Mouse (Mus musculus) embryonic facial prominence, embryonic 12.5 days (tissue): ENCODE measurements around the gene Mapkapk3. TPM values are rescaled to one million over a fixed set of nuclear protein-coding genes. Genes with fewer than 3 reads are reported as not detected.

ENCODE experiments used
- ATAC-seq: fragments of 200-750 bp; cut with Nextera tagmentation; 2 replicates; pipeline ENCODE4 v1.8.0; 2017; ENCODE audit not compliant: insufficient number of reproducible peaks, insufficient read depth, low FRiP score, low TSS enrichment
- H3K27ac ChIP-seq: fragments of 300-500 bp; sonication (generic); 2 replicates; pipeline ENCODE4 v1.5.1; 2016; ENCODE audit warnings: mild to moderate bottlenecking
- H3K27me3 ChIP-seq: fragments of 300-500 bp; sonication (generic); 2 replicates; pipeline ENCODE4 v1.6.1; 2016; ENCODE audit warnings: mild to moderate bottlenecking, moderate library complexity
- H3K36me3 ChIP-seq: fragments of 300-500 bp; sonication (generic); 2 replicates; pipeline ENCODE4 v1.6.1; 2016; ENCODE audit warnings: mild to moderate bottlenecking
- H3K4me1 ChIP-seq: fragments of 300-500 bp; sonication (generic); 2 replicates; pipeline ENCODE4 v1.6.1; 2016
- H3K4me2 ChIP-seq: fragments of 300-500 bp; sonication (generic); replicated peaks from 2 replicates; pipeline ENCODE4 v1.6.1; 2016; ENCODE audit warnings: mild to moderate bottlenecking, moderate library complexity
- H3K4me3 ChIP-seq: fragments of 300-500 bp; sonication (generic); 2 replicates; pipeline ENCODE4 v1.5.1; 2016; ENCODE audit warnings: mild to moderate bottlenecking
- H3K9ac ChIP-seq: fragments of 300-500 bp; sonication (generic); 2 replicates; pipeline ENCODE4 v1.6.1; 2016; ENCODE audit warnings: mild to moderate bottlenecking, moderate library complexity
- H3K9me3 ChIP-seq: fragments of 300-500 bp; sonication (generic); 2 replicates; pipeline ENCODE4 v1.6.1; 2016; ENCODE audit warnings: mild to moderate bottlenecking, moderate library complexity
- WGBS: fragments of 180-500 bp; shearing (Covaris S2); methylation state at CpG from one replicate; pipeline ENCODE4 v1.1.7; 2016; 5-methylcytosine and 5-hydroxymethylcytosine counted together
- polyA plus RNA-seq: library from polyadenylated mRNA; unstranded; fragments of >200 nt; fragmentation: Nextera tagmentation; extraction: Ambion mirVana; gene quantifications from 2 replicates; pipeline ENCODE4 v1.2.1, GENCODE M21; 2016

The Mapkapk3 gene
- polyA plus RNA-seq, 1 experiment from 2014 or later: 5.2 TPM

DNA sequence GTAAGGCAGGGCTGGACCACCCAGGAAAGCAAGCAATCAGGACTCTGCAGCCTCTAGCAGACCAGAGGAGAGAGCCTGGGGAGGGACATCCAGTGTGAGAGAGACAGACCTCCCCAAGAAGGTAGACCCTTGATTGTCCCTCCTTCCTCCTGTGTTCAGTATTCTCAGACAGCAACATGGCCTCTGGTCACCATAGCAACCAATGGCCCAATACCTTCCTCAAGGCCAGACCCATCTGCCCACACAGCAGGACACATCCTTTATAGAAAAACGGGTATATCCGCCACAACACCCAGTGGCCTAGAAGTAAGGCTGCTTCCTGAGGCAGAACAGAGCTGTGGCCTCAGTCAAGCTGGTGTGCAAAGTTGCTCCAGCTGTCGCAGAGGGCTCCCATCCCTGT is 34.1 kb downstream of the Mapkapk3 start:
- Histone ChIP-seq H3K27ac (no peak overlapping the region), H3K9ac (no peak overlapping the region), H3K36me3 (no peaks in the 10 kb centered on the region), H3K27me3 (no peaks in the 10 kb centered on the region), H3K9me3 (no peaks in the 10 kb centered on the region), H3K4me3 (no peak overlapping the region), H3K4me2 (no peak overlapping the region), H3K4me1 (no peaks in the 10 kb centered on the region)
- ATAC-seq: no peak
- WGBS: 48% methylated on average over 3 of the region's 3 CpGs

DNA sequence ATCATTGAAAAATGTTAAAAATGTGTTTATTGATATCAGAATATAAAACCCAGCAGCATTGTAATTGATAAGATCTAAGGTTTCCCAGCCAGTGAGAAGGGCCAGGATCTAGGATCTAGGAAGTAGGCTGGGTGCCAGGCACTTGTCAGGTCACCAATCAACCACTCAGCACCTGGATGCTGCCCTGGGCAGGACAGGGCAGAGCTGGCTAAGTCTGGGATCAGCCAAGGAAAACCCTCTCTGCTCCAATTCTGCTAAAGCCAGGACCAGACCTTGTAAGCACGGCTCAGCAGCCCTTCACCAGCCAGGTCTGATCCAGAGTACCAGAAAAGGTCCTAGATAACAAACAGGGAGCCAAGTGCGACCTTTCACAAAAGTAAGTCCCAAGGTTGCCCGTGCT is 34.8 kb downstream of the Mapkapk3 start:
- H3K4me3 ChIP-seq: no peak overlapping the region
- H3K9ac ChIP-seq: no peak overlapping the region
- no peak for ATAC-seq
- no peaks in the 10 kb centered on the region for H3K4me1 ChIP-seq
- no peaks in the 10 kb centered on the region; the same call in 1 of the 2 replicates for H3K27me3 ChIP-seq
- H3K4me2 ChIP-seq: no peak overlapping the region
- 83% methylated on average over 3 of the region's 3 CpGs for WGBS
- no peak overlapping the region for H3K27ac ChIP-seq
- no peaks in the 10 kb centered on the region for H3K36me3 ChIP-seq
- no peaks in the 10 kb centered on the region for H3K9me3 ChIP-seq

DNA sequence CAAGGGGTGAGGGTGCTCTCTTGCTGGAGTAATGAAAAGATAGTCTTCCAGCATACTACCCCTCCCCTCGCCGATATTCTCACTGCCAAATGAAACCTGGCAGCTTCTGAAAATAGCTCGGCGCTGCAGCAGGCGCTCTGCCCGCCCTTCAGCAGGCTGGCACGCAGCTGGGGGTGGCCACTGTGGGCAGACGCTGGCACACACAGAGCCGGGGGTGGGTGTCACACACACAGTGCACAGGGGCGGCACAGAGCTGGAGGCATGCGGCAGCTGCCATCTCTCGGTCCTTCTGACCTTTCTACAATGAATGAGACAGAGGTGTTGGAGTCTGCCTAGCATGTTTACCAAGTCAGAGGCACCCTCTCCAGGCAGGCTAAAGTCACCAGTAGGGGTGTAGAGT is 35.2 kb downstream of the Mapkapk3 start:
- WGBS: 80% methylated on average over 12 of the region's 12 CpGs
- Histone ChIP-seq H3K27ac (no peak overlapping the region), H3K9ac (no peak overlapping the region), H3K4me3 (no peak overlapping the region), H3K27me3 (no peaks in the 10 kb centered on the region; the same call in 1 of the 2 replicates), H3K9me3 (no peaks in the 10 kb centered on the region), H3K36me3 (no peaks in the 10 kb centered on the region), H3K4me2 (no peak overlapping the region), H3K4me1 (no peaks in the 10 kb centered on the region)
- no peak for ATAC-seq

DNA sequence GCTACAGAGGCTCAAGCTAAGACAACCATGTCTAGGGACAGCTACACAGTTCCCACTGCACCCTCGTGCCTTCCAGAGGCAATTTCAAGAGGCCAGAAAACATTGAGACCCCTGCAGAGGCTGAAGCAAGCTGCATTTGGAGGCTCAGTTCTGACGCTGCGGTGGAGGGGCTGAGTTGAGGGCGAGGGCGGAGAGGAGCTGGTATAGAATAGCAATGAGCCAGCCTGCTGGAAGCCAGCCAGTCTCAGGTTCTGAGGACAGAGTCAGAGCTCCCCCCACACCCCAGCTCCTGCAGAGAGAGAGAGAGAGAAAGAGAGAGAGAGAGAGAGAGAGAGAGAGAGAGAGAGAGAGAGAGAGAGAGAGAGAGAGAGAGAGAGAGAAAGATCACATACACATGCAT is 37.5 kb downstream of the Mapkapk3 start:
- ATAC-seq: no peak
- Histone ChIP-seq H3K36me3 (no peaks in the 10 kb centered on the region), H3K27ac (no peak overlapping the region), H3K4me1 (no peaks in the 10 kb centered on the region), H3K9ac (no peak overlapping the region), H3K4me2 (no peak overlapping the region), H3K27me3 (no peaks in the 10 kb centered on the region; the same call in 1 of the 2 replicates), H3K9me3 (no peaks in the 10 kb centered on the region), H3K4me3 (no peak overlapping the region)
- 31% methylated on average over 5 of the region's 5 CpGs for WGBS

DNA sequence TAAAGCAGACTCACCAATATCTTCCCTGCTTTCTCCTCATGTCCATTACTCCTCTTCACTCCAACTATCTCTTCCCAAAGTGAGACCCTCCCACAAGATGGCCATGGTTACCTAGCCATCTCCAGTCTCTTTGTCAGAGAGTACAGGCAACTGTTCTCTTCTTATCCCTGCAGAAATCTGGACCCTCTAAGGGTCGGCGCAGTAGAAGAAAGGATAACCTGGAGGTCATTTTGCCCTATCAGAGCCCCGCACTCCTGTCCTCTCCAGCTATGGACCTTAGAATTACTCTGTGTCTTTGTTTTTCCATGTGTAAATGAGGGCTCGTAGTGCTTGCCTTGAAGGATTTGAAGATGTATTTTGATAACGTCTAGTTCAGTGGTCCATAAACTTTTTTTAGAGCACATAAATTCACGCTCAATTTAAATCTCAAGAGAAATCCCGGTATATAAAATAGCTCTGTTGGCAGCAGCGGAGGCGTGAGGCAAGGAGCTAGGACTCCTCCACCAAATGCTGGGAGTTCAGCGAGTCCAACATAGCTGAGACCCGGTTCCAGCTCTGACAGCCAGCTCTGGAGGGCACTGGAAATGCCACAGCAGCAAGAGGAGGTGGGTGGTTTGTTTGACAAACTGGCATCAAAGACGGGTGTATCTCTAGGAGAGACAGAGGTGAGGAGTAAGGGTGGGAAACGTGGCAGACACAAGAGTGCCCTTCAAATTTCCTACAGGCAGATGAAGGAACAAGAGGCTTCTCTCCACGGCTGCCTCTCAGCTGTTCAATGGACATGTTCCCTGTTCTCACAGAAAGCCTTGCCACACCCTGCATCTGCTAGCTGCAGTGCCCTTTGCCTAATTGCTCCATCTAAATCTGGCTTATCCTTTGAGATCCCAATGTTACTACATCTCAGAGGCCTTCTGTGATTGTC is 39.0 kb downstream of the Mapkapk3 start:
- H3K4me3 ChIP-seq: no peak overlapping the region
- ATAC-seq: no peak
- H3K27me3 ChIP-seq: no peaks in the 10 kb centered on the region; the same call in 1 of the 2 replicates
- no peaks in the 10 kb centered on the region for H3K4me1 ChIP-seq
- no peak overlapping the region for H3K27ac ChIP-seq
- H3K9me3 ChIP-seq: no peaks in the 10 kb centered on the region
- WGBS: 82% methylated on average over 14 of the region's 14 CpGs
- no peak overlapping the region for H3K9ac ChIP-seq
- H3K36me3 ChIP-seq: no peaks in the 10 kb centered on the region
- no peak overlapping the region for H3K4me2 ChIP-seq

DNA sequence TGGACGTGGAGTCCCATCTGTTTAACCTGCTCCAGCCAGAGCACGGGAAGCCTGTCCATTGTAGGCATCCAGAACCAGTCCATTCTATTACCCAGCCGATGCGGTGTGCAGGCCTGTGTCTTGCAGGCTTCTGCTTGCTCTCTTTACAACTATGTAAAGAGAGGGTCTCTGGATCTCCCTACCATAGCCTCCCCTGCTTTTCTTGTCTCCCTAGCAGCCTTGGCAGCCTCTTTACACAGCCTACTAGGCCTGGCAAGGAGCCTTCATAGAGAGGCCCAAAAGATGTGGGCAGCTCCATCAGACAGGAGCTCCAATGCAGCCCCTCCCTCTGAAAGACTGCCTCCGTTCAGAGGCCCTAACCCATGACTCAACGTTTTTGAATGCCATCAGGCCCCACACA is 40.5 kb downstream of the Mapkapk3 start:
- H3K9ac ChIP-seq: no peak overlapping the region
- ATAC-seq: no peak
- H3K36me3 ChIP-seq: no peaks in the 10 kb centered on the region
- no peak overlapping the region for H3K4me3 ChIP-seq
- no peaks in the 10 kb centered on the region; the same call in 1 of the 2 replicates for H3K27me3 ChIP-seq
- H3K4me1 ChIP-seq: no peaks in the 10 kb centered on the region
- H3K27ac ChIP-seq: no peak overlapping the region
- H3K4me2 ChIP-seq: no peak overlapping the region
- H3K9me3 ChIP-seq: no peaks in the 10 kb centered on the region
- 75% methylated on average over 6 of the region's 6 CpGs for WGBS

GRCm38 (mm10) chr9:107246170-107246569 is 43.5 kb downstream of the Mapkapk3 start:
- H3K27me3 ChIP-seq: no peaks in the 10 kb centered on the region; the same call in 1 of the 2 replicates
- no peak overlapping the region for H3K27ac ChIP-seq
- H3K9ac ChIP-seq: no peak overlapping the region
- H3K4me3 ChIP-seq: no peak overlapping the region
- no peak overlapping the region for H3K4me2 ChIP-seq
- no peaks in the 10 kb centered on the region for H3K36me3 ChIP-seq
- no peak for ATAC-seq
- 63% methylated on average over 4 of the region's 4 CpGs for WGBS
- H3K9me3 ChIP-seq: no peaks in the 10 kb centered on the region
- H3K4me1 ChIP-seq: no peaks in the 10 kb centered on the region

- H3K9me3 ChIP-seq: no peaks in the 10 kb centered on the region
- H3K9ac ChIP-seq: no peak overlapping the region
- no peaks in the 10 kb centered on the region for H3K4me1 ChIP-seq
- H3K4me3 ChIP-seq: no peak overlapping the region
- no peak for ATAC-seq
- 81% methylated on average over 4 of the region's 4 CpGs for WGBS
- H3K36me3 ChIP-seq: no peaks in the 10 kb centered on the region
- no peak overlapping the region for H3K27ac ChIP-seq
- no peak overlapping the region for H3K4me2 ChIP-seq
- no peaks in the 10 kb centered on the region; the same call in 1 of the 2 replicates for H3K27me3 ChIP-seq
Observed at GRCm38 (mm10) chr9:107245311-107245710, 44.4 kb downstream of the Mapkapk3 start.

DNA sequence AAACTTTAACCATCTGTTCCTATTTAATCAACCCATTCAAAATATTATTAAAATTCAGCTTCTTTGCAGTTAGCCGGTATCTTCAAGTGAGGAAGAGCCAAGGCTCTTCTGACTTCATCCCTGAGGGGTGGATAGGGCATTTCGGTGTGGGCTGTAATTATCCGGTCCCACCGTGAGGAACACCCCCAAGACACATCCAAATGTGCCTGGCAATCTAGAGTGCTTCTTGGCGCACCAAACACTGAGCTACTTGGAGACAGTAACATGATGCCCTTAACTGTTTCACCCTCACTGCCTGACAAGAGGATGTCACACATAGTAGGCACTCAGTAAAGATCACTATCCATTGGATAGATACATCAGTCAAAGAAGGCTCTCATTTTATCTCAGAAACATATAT is 53.5 kb downstream of the Mapkapk3 start:
- peaks cover 2% of the 10 kb centered on the region; the same call in 1 of the 2 replicates for H3K4me1 ChIP-seq
- no peak for ATAC-seq
- 60% methylated on average over 5 of the region's 5 CpGs for WGBS
- no peak overlapping the region for H3K27ac ChIP-seq
- H3K36me3 ChIP-seq: no peaks in the 10 kb centered on the region
- no peaks in the 10 kb centered on the region for H3K9me3 ChIP-seq
- peaks cover 84% of the 10 kb centered on the region for H3K27me3 ChIP-seq
- no peak overlapping the region for H3K4me2 ChIP-seq
- no peak overlapping the region for H3K4me3 ChIP-seq
- no peak overlapping the region for H3K9ac ChIP-seq

DNA sequence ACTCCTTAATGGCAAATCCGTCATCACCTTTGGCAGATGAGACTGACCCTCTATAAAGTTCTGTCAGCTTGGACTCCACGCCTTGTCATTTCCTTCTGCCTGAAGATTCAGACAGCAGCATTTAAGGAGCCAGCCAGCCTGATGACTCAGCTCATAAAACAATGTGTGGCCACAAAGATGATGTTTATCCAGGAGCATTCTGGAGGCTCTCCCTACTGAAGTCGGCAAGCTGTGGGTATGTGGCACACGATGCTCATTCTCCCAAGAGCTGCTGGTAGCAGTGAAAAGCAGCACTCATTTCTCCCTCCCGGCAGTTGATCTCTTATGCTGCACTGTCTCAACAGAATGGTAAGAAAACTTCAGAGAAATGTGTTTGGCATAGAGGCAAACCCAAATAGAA is 54.4 kb downstream of the Mapkapk3 start:
- H3K27me3 ChIP-seq: peaks cover 89% of the 10 kb centered on the region
- no peak for ATAC-seq
- 60% methylated on average over 5 of the region's 5 CpGs for WGBS

DNA sequence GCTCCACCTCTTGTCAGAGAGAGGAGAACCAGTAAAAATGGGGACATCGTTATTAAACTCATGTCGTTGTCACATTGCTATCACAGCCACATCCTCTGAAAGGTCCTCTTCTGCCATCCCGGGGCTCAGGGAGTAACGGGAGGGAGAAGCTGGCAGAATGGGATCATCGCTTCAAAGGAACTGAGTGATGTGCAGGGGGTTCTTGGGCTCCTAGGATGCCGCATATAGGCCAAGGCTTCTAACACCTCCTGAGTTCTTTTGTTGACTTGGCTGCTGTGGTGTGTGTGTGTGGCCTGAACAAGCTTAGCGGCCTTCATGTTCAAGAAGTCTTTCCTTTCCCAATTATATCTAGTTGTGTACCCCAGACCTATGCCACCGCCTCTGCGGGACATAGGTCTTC is 57.5 kb downstream of the Mapkapk3 start:
- no peak overlapping the region for H3K27ac ChIP-seq
- H3K4me2 ChIP-seq: peak overlapping the region; percentile 99
- H3K36me3 ChIP-seq: no peaks in the 10 kb centered on the region
- H3K4me3 ChIP-seq: peak overlapping the region; percentile 62
- peaks cover 85% of the 10 kb centered on the region for H3K27me3 ChIP-seq
- H3K9ac ChIP-seq: no peak overlapping the region
- WGBS: 28% methylated on average over 9 of the region's 9 CpGs
- no peak for ATAC-seq
- no peaks in the 10 kb centered on the region for H3K9me3 ChIP-seq
- H3K4me1 ChIP-seq: peaks cover 4% of the 10 kb centered on the region; the same call in 1 of the 2 replicates

More for the DNA sequence above, 54.4 kb downstream of the Mapkapk3 start:
- H3K27ac ChIP-seq: no peak overlapping the region
- no peak overlapping the region for H3K4me3 ChIP-seq
- H3K9me3 ChIP-seq: no peaks in the 10 kb centered on the region
- no peak overlapping the region for H3K9ac ChIP-seq
- peaks cover 4% of the 10 kb centered on the region; the same call in 1 of the 2 replicates for H3K4me1 ChIP-seq
- H3K36me3 ChIP-seq: no peaks in the 10 kb centered on the region
- no peak overlapping the region for H3K4me2 ChIP-seq

GRCm38 (mm10) chr9:107231539-107232139 is 58.0 kb downstream of the Mapkapk3 start, which contains the start of gene Dock3:
Gene Dock3, minus strand, starts transcription at chr9:107231909.
- Histone ChIP-seq H3K27me3 (peaks cover 80% of the 10 kb centered on the region), H3K36me3 (no peaks in the 10 kb centered on the region), H3K4me2 (peak within 1 kb of the TSS; percentile 99), H3K9me3 (no peaks in the 10 kb centered on the region), H3K4me1 (peaks cover 4% of the 10 kb centered on the region; the same call in 1 of the 2 replicates), H3K9ac (peak within 1 kb of the TSS; percentile 48), H3K27ac (no peak within 1 kb of the TSS), H3K4me3 (peak within 1 kb of the TSS; percentile 62)
- peak; percentile 82 for ATAC-seq
- under 1% methylated on average over 80 of the region's 87 CpGs for WGBS
